Mouse (Mus musculus): ENCODE results near the gene Bcl11a. TPM values are rescaled to one million over a fixed set of nuclear protein-coding genes. Genes with fewer than 3 reads are reported as not detected.

The Bcl11a gene
- total and polyA plus RNA-seq, 3 experiments = 25.4 to 93.2 (median 53.5) TPM

GRCm38 (mm10) chr11:24146437-24146836, 68.6 kb downstream of the Bcl11a start:
- TF ChIP-seq GATA2 (IDR thresholded peaks at IDR 0.05; ENCODE audit: borderline replicate concordance, low read depth, low read length) (no peak), TAL1 (conservative IDR thresholded peaks at IDR 0.05; ENCODE audit: low read depth, low read length) (no peak), GATA1 (IDR thresholded peaks at IDR 0.05; ENCODE audit: borderline replicate concordance, low read length) (no peak), POLR2AphosphoS5 (IDR thresholded peaks at IDR 0.05; ENCODE audit: insufficient replicate concordance, low read depth, low read length) (no peak), CTCF (IDR thresholded peaks at IDR 0.05; ENCODE audit: low read depth, low read length) (no peak)
- no peaks in the 10 kb centered on the region for H3K27me3 ChIP-seq (ENCODE audit: insufficient read depth, low read length)
- H3K36me3 ChIP-seq (replicated peaks) = peaks cover 97% of the 10 kb centered on the region
- no peak overlapping the region for H3K4me3 ChIP-seq (ENCODE audit: low read depth, low read length)
- no peaks in the 10 kb centered on the region for H3K9me3 ChIP-seq (replicated peaks)
- no peak for DNase-seq (ENCODE audit: low spot score)
- peaks cover 89% of the 10 kb centered on the region for H3K4me1 ChIP-seq (ENCODE audit: insufficient read depth, low read depth, low read length)
- no peak for ATAC-seq (ENCODE audit: extremely low read depth, insufficient number of reproducible peaks, low FRiP score, poor library complexity, severe bottlenecking)

- H3K9me3 ChIP-seq (replicated peaks) = no peaks in the 10 kb centered on the region
- DNase-seq (ENCODE audit: low spot score) (no peak), ATAC-seq (ENCODE audit: extremely low read depth, insufficient number of reproducible peaks, low FRiP score, poor library complexity, severe bottlenecking) (no peak)
- peaks cover 93% of the 10 kb centered on the region for H3K36me3 ChIP-seq (replicated peaks)
- H3K27me3 ChIP-seq (ENCODE audit: insufficient read depth, low read length) = no peaks in the 10 kb centered on the region
- H3K4me3 ChIP-seq (ENCODE audit: low read depth, low read length) = no peak overlapping the region
- TF ChIP-seq GATA2 (IDR thresholded peaks at IDR 0.05; ENCODE audit: borderline replicate concordance, low read depth, low read length) = no peak
- TF ChIP-seq CTCF (IDR thresholded peaks at IDR 0.05; ENCODE audit: low read depth, low read length) = no peak
- TF ChIP-seq GATA1 (IDR thresholded peaks at IDR 0.05; ENCODE audit: borderline replicate concordance, low read length) = no peak
- no peak for TF ChIP-seq POLR2AphosphoS5 (IDR thresholded peaks at IDR 0.05; ENCODE audit: insufficient replicate concordance, low read depth, low read length)
- no peak for TF ChIP-seq TAL1 (conservative IDR thresholded peaks at IDR 0.05; ENCODE audit: low read depth, low read length)
- peaks cover 86% of the 10 kb centered on the region for H3K4me1 ChIP-seq (ENCODE audit: insufficient read depth, low read depth, low read length)
Measured at GRCm38 (mm10) chr11:24147698-24148097, 69.8 kb downstream of the Bcl11a start.

GRCm38 (mm10) chr11:24148545-24148944, 70.7 kb downstream of the Bcl11a start:
- Histone ChIP-seq H3K36me3 (replicated peaks) (peaks cover 92% of the 10 kb centered on the region), H3K9me3 (replicated peaks) (no peaks in the 10 kb centered on the region), H3K4me3 (ENCODE audit: low read depth, low read length) (no peak overlapping the region), H3K27me3 (ENCODE audit: insufficient read depth, low read length) (no peaks in the 10 kb centered on the region), H3K4me1 (ENCODE audit: insufficient read depth, low read depth, low read length) (peaks cover 83% of the 10 kb centered on the region)
- ATAC-seq (ENCODE audit: extremely low read depth, insufficient number of reproducible peaks, low FRiP score, poor library complexity, severe bottlenecking) (no peak), DNase-seq (ENCODE audit: low spot score) (no peak)
- TF ChIP-seq GATA2 (IDR thresholded peaks at IDR 0.05; ENCODE audit: borderline replicate concordance, low read depth, low read length) (no peak), GATA1 (IDR thresholded peaks at IDR 0.05; ENCODE audit: borderline replicate concordance, low read length) (no peak), POLR2AphosphoS5 (IDR thresholded peaks at IDR 0.05; ENCODE audit: insufficient replicate concordance, low read depth, low read length) (no peak), CTCF (IDR thresholded peaks at IDR 0.05; ENCODE audit: low read depth, low read length) (no peak), TAL1 (conservative IDR thresholded peaks at IDR 0.05; ENCODE audit: low read depth, low read length) (no peak)

- H3K9me3 ChIP-seq (replicated peaks) = no peaks in the 10 kb centered on the region
- peaks cover 83% of the 10 kb centered on the region for H3K4me1 ChIP-seq (ENCODE audit: insufficient read depth, low read depth, low read length)
- TF ChIP-seq GATA1 (IDR thresholded peaks at IDR 0.05; ENCODE audit: borderline replicate concordance, low read length) = no peak
- TF ChIP-seq CTCF (IDR thresholded peaks at IDR 0.05; ENCODE audit: low read depth, low read length) = no peak
- no peak for TF ChIP-seq GATA2 (IDR thresholded peaks at IDR 0.05; ENCODE audit: borderline replicate concordance, low read depth, low read length)
- no peak for TF ChIP-seq POLR2AphosphoS5 (IDR thresholded peaks at IDR 0.05; ENCODE audit: insufficient replicate concordance, low read depth, low read length)
- TF ChIP-seq TAL1 (conservative IDR thresholded peaks at IDR 0.05; ENCODE audit: low read depth, low read length) = no peak
- no peaks in the 10 kb centered on the region for H3K27me3 ChIP-seq (ENCODE audit: insufficient read depth, low read length)
- peaks cover 93% of the 10 kb centered on the region for H3K36me3 ChIP-seq (replicated peaks)
- DNase-seq (ENCODE audit: low spot score) (no peak), ATAC-seq (ENCODE audit: extremely low read depth, insufficient number of reproducible peaks, low FRiP score, poor library complexity, severe bottlenecking) (no peak; the same call in 1 of the 2 replicates)
- H3K4me3 ChIP-seq (ENCODE audit: low read depth, low read length) = no peak overlapping the region
Measured at GRCm38 (mm10) chr11:24149462-24150220, 71.8 kb downstream of the Bcl11a start.

GRCm38 (mm10) chr11:24152076-24152784, 74.4 kb downstream of the Bcl11a start:
- TF ChIP-seq GATA1 (IDR thresholded peaks at IDR 0.05; ENCODE audit: borderline replicate concordance, low read length) = no peak
- no peak for TF ChIP-seq POLR2AphosphoS5 (IDR thresholded peaks at IDR 0.05; ENCODE audit: insufficient replicate concordance, low read depth, low read length)
- no peak for TF ChIP-seq TAL1 (conservative IDR thresholded peaks at IDR 0.05; ENCODE audit: low read depth, low read length)
- TF ChIP-seq CTCF (IDR thresholded peaks at IDR 0.05; ENCODE audit: low read depth, low read length) = no peak
- Histone ChIP-seq H3K4me1 (ENCODE audit: insufficient read depth, low read depth, low read length) (peaks cover 82% of the 10 kb centered on the region), H3K4me3 (ENCODE audit: low read depth, low read length) (no peak overlapping the region), H3K9me3 (replicated peaks) (no peaks in the 10 kb centered on the region), H3K27me3 (ENCODE audit: insufficient read depth, low read length) (no peaks in the 10 kb centered on the region), H3K36me3 (replicated peaks) (peaks cover 86% of the 10 kb centered on the region)
- no peak for ATAC-seq (ENCODE audit: extremely low read depth, insufficient number of reproducible peaks, low FRiP score, poor library complexity, severe bottlenecking)
- no peak for DNase-seq (ENCODE audit: low spot score)

- DNase-seq (ENCODE audit: low spot score) (no peak), ATAC-seq (ENCODE audit: extremely low read depth, insufficient number of reproducible peaks, low FRiP score, poor library complexity, severe bottlenecking) (no peak)
- no peak overlapping the region for H3K4me3 ChIP-seq (ENCODE audit: low read depth, low read length)
- TF ChIP-seq TAL1 (conservative IDR thresholded peaks at IDR 0.05; ENCODE audit: low read depth, low read length) (no peak), POLR2AphosphoS5 (IDR thresholded peaks at IDR 0.05; ENCODE audit: insufficient replicate concordance, low read depth, low read length) (no peak), GATA1 (IDR thresholded peaks at IDR 0.05; ENCODE audit: borderline replicate concordance, low read length) (no peak), CTCF (IDR thresholded peaks at IDR 0.05; ENCODE audit: low read depth, low read length) (no peak), GATA2 (IDR thresholded peaks at IDR 0.05; ENCODE audit: borderline replicate concordance, low read depth, low read length) (no peak)
- H3K27me3 ChIP-seq (ENCODE audit: insufficient read depth, low read length) = no peaks in the 10 kb centered on the region
- H3K36me3 ChIP-seq (replicated peaks) = peaks cover 86% of the 10 kb centered on the region
- no peaks in the 10 kb centered on the region for H3K9me3 ChIP-seq (replicated peaks)
- peaks cover 82% of the 10 kb centered on the region for H3K4me1 ChIP-seq (ENCODE audit: insufficient read depth, low read depth, low read length)
Measured at GRCm38 (mm10) chr11:24153049-24153448, 75.2 kb downstream of the Bcl11a start.

All from G1E (cell line).